Mouse (Mus musculus) G1E (cell line): Measurements from ENCODE around the gene Ifitm6.

Source experiments
- CTCF ChIP-seq: IDR thresholded peaks from 2 replicates; pipeline ENCODE4 v1.5.1; 2012; ENCODE audit warnings: low read depth, low read length, inconsistent platforms, mixed read lengths
- GATA1 ChIP-seq: IDR thresholded peaks from 2 replicates; pipeline ENCODE4 v1.6.1; 2012; ENCODE audit warnings: borderline replicate concordance, low read length, inconsistent platforms, mixed read lengths

- no peak for TF ChIP-seq CTCF
- TF ChIP-seq GATA1, result no peak
These were observed 46.1 kb downstream of the Ifitm6 start for GRCm38 (mm10) chr7:140971479-140972171.
